Mouse (Mus musculus) embryonic facial prominence, embryonic 11.5 days (tissue): Measurements from ENCODE around the gene Strada. TPM values are rescaled to one million over a fixed set of nuclear protein-coding genes. Genes with fewer than 3 reads are reported as not detected.
A peak's percentile ranks its signal among the peaks of the same experiment; 100 is the strongest.
"Not testable (repeated sequence)": the region's sequence is repeated elsewhere in the genome, so short reads cannot be mapped to it uniquely, and the experiment has no call there.

Source experiments
- ATAC-seq: fragments of 200-750 bp; cut with Nextera tagmentation; replicated peaks from 2 replicates; pipeline ENCODE4 v1.8.0; 2017; ENCODE audit warnings: low read depth; ENCODE audit not compliant: insufficient number of reproducible peaks, low FRiP score, low TSS enrichment
- DNase-seq: peaks from one replicate; pipeline ENCODE4 v3.0.0-alpha.2; 2015; ENCODE audit warnings: low spot score
- H3K27ac ChIP-seq: fragments of 300-500 bp; sonication (generic); replicated peaks from 2 replicates; pipeline ENCODE4 v1.5.1; 2014; ENCODE audit warnings: mild to moderate bottlenecking, low read depth, low read length, control low read depth
- H3K27me3 ChIP-seq: fragments of 300-500 bp; sonication (generic); 2 replicates; pipeline ENCODE4 v1.6.1; 2014; ENCODE audit warnings: mild to moderate bottlenecking, low read length, moderate library complexity, mixed read lengths; ENCODE audit not compliant: control insufficient read depth, insufficient read depth
- H3K36me3 ChIP-seq: fragments of 300-500 bp; sonication (generic); replicated peaks from 2 replicates; pipeline ENCODE4 v1.6.1; 2014; ENCODE audit warnings: low read depth, mild to moderate bottlenecking, low read length, moderate library complexity, mixed read lengths; ENCODE audit not compliant: control insufficient read depth, insufficient read depth
- H3K4me1 ChIP-seq: fragments of 300-500 bp; sonication (generic); 2 replicates; pipeline ENCODE4 v1.6.1; 2014; ENCODE audit warnings: low read length, mixed read lengths; ENCODE audit not compliant: control insufficient read depth, insufficient read depth
- H3K4me2 ChIP-seq: fragments of 300-500 bp; sonication (generic); 2 replicates; pipeline ENCODE4 v1.6.1; 2014; ENCODE audit warnings: low read depth, mild to moderate bottlenecking, control low read depth, low read length, moderate library complexity
- H3K4me3 ChIP-seq: fragments of 300-500 bp; sonication (generic); 2 replicates; pipeline ENCODE4 v1.5.1; 2014; ENCODE audit warnings: low read depth, low read length, control low read depth
- H3K9ac ChIP-seq: fragments of 300-500 bp; sonication (generic); replicated peaks from 2 replicates; pipeline ENCODE4 v1.6.1; 2014; ENCODE audit warnings: mild to moderate bottlenecking, control low read depth, low read length
- H3K9me3 ChIP-seq: fragments of 300-500 bp; sonication (generic); replicated peaks from 2 replicates; pipeline ENCODE4 v1.6.1; 2016; ENCODE audit warnings: mild to moderate bottlenecking, low read length, inconsistent platforms, mixed read lengths; ENCODE audit not compliant: control insufficient read depth
- WGBS: fragments of 180-500 bp; shearing (Covaris S2); extraction: QIAGEN DNeasy Blood & Tissue Kit; methylation state at CpG from one replicate; pipeline ENCODE4 v1.1.7; 2014; 5-methylcytosine and 5-hydroxymethylcytosine counted together
- polyA plus RNA-seq: library from polyadenylated mRNA; unstranded; fragments of >200 nt; fragmentation: Nextera tagmentation; extraction: Ambion mirVana; gene quantifications from 2 replicates; pipeline ENCODE4 v1.2.1, GENCODE M21; 2014

Strada gene
- polyA plus RNA-seq, 1 experiment from 2014 or later, result 33.4 TPM

GRCm38 (mm10) chr11:106215450-106215859 is 13.5 kb upstream of the Strada start:
- Histone ChIP-seq H3K4me2 (peak overlapping the region; percentile 44), H3K9me3 (no peaks in the 10 kb centered on the region), H3K4me3 (peak overlapping the region; percentile 97), H3K27ac (no peak overlapping the region), H3K27me3 (no peaks in the 10 kb centered on the region), H3K36me3 (peaks cover 2% of the 10 kb centered on the region), H3K4me1 (no peaks in the 10 kb centered on the region), H3K9ac (peak overlapping the region; percentile 98)
- WGBS, result 34% methylated on average over 7 of the region's 7 CpGs
- no peak for DNase-seq
- ATAC-seq, result no peak

- no peaks in the 10 kb centered on the region for H3K9me3 ChIP-seq
- no peaks in the 10 kb centered on the region for H3K4me1 ChIP-seq
- no peak overlapping the region for H3K9ac ChIP-seq
- DNase-seq (no peak), ATAC-seq (no peak)
- no peak overlapping the region for H3K27ac ChIP-seq
- no peaks in the 10 kb centered on the region for H3K27me3 ChIP-seq
- peak overlapping the region; percentile 97; the same call in 1 of the 2 replicates for H3K4me3 ChIP-seq
- 91% methylated on average over 5 of the region's 5 CpGs for WGBS
- no peak overlapping the region; the same call in 1 of the 2 replicates for H3K4me2 ChIP-seq
- peaks cover 2% of the 10 kb centered on the region for H3K36me3 ChIP-seq
Measured at GRCm38 (mm10) chr11:106214856-106215255, 12.9 kb upstream of the Strada start.

- H3K27me3 ChIP-seq, result no peaks in the 10 kb centered on the region
- DNase-seq, result no peak
- no peak overlapping the region for H3K4me2 ChIP-seq
- WGBS, result 93% methylated on average over 8 of the region's 8 CpGs
- H3K4me3 ChIP-seq, result no peak overlapping the region
- H3K9ac ChIP-seq, result no peak overlapping the region
- no peaks in the 10 kb centered on the region for H3K4me1 ChIP-seq
- no peak for ATAC-seq
- no peaks in the 10 kb centered on the region for H3K9me3 ChIP-seq
- no peak overlapping the region for H3K27ac ChIP-seq
- H3K36me3 ChIP-seq, result peaks cover 2% of the 10 kb centered on the region
Measured at GRCm38 (mm10) chr11:106212771-106213170, 10.8 kb upstream of the Strada start.

GRCm38 (mm10) chr11:106201337-106202122 is 438 bp downstream of the Strada start:
- Histone ChIP-seq H3K9me3 (no peaks in the 10 kb centered on the region), H3K36me3 (no peaks in the 10 kb centered on the region; the same call in none of the 2 replicates), H3K4me1 (no peaks in the 10 kb centered on the region), H3K27ac (no peak overlapping the region), H3K4me2 (no peak overlapping the region), H3K4me3 (no peak overlapping the region), H3K27me3 (no peaks in the 10 kb centered on the region), H3K9ac (no peak overlapping the region)
- ATAC-seq (no peak), DNase-seq (no peak)
- WGBS, result 94% methylated on average over 19 of the region's 19 CpGs

- DNase-seq, result no peak
- H3K4me3 ChIP-seq, result no peak overlapping the region
- no peak overlapping the region for H3K4me2 ChIP-seq
- no peak overlapping the region for H3K27ac ChIP-seq
- no peaks in the 10 kb centered on the region; the same call in none of the 2 replicates for H3K36me3 ChIP-seq
- no peaks in the 10 kb centered on the region for H3K27me3 ChIP-seq
- H3K4me1 ChIP-seq, result no peaks in the 10 kb centered on the region
- no peak overlapping the region for H3K9ac ChIP-seq
- no peaks in the 10 kb centered on the region for H3K9me3 ChIP-seq
- ATAC-seq, result no peak
- WGBS, result 84% methylated on average over 6 of the region's 6 CpGs
Measured at GRCm38 (mm10) chr11:106200756-106201155, 1.2 kb downstream of the Strada start.

GRCm38 (mm10) chr11:106199997-106200396 is 2.0 kb downstream of the Strada start:
- H3K4me3 ChIP-seq, H3K4me1 ChIP-seq: not testable (repeated sequence)
- 96% methylated on average over 7 of the region's 7 CpGs for WGBS

GRCm38 (mm10) chr11:106198277-106198676 is 3.7 kb downstream of the Strada start:
- no peaks in the 10 kb centered on the region for H3K27me3 ChIP-seq
- no peaks in the 10 kb centered on the region for H3K9me3 ChIP-seq
- ATAC-seq (no peak), DNase-seq (no peak)
- H3K9ac ChIP-seq, result no peak overlapping the region
- H3K4me1 ChIP-seq, result no peaks in the 10 kb centered on the region
- 87% methylated on average over 4 of the region's 4 CpGs for WGBS
- no peak overlapping the region for H3K4me3 ChIP-seq
- no peaks in the 10 kb centered on the region; the same call in 1 of the 2 replicates for H3K36me3 ChIP-seq
- H3K4me2 ChIP-seq, result no peak overlapping the region
- H3K27ac ChIP-seq, result no peak overlapping the region

More at GRCm38 (mm10) chr11:106199997-106200396, 2.0 kb downstream of the Strada start:
- not testable (repeated sequence) for H3K27ac ChIP-seq, H3K27me3 ChIP-seq, H3K4me2 ChIP-seq, ATAC-seq, H3K9me3 ChIP-seq, H3K9ac ChIP-seq, H3K36me3 ChIP-seq, DNase-seq

GRCm38 (mm10) chr11:106195341-106195740 is 6.6 kb downstream of the Strada start:
- Histone ChIP-seq H3K9ac (no peak overlapping the region), H3K27ac (no peak overlapping the region), H3K4me3 (no peak overlapping the region), H3K9me3 (no peaks in the 10 kb centered on the region), H3K4me1 (no peaks in the 10 kb centered on the region), H3K36me3 (no peaks in the 10 kb centered on the region), H3K27me3 (no peaks in the 10 kb centered on the region), H3K4me2 (no peak overlapping the region)
- ATAC-seq (no peak), DNase-seq (no peak)
